Mouse (Mus musculus) MEL (cell line): ENCODE measurements around the gene Mgl2. TPM values are rescaled to one million over a fixed set of nuclear protein-coding genes. Genes with fewer than 3 reads are reported as not detected.
A peak's percentile ranks its signal among the peaks of the same experiment; 100 is the strongest.

Source experiments
- DNase-seq: peaks from one replicate; pipeline ENCODE4 v3.0.0; 2011; ENCODE audit warnings: low read depth, low spot score
- H3K27ac ChIP-seq: 2 replicates; pipeline ENCODE4 v1.5.1; 2012; ENCODE audit warnings: low read depth, mild to moderate bottlenecking, control low read depth, low read length, moderate library complexity; ENCODE audit not compliant: control insufficient read depth
- H3K27me3 ChIP-seq, 2 experiments: fragments of 150-350 bp in 1 of 2; sonication (generic) in 1 of 2; 2 replicates each; pipeline ENCODE4 v1.6.1; 2012; ENCODE audit warnings: low read length in 2 of 2, mild to moderate bottlenecking in 2 of 2, improper control_type of control experiment in 1 of 2, moderate library complexity in 1 of 2; ENCODE audit not compliant: insufficient read depth in 2 of 2, control insufficient read depth in 1 of 2
- H3K36me3 ChIP-seq, 2 experiments: 2 replicates each; pipeline ENCODE4 v1.6.1; 2012 to 2014; ENCODE audit warnings: low read length in 2 of 2, improper control_type of control experiment in 1 of 2, inconsistent platforms in 1 of 2, mild to moderate bottlenecking in 1 of 2; ENCODE audit not compliant: insufficient read depth in 2 of 2, control insufficient read depth in 1 of 2
- H3K4me1 ChIP-seq, 2 experiments: fragments of 150-350 bp in 1 of 2; sonication (generic) in 1 of 2; 2 replicates each; pipeline ENCODE4 v1.6.1; 2012; ENCODE audit warnings: low read length in 2 of 2, improper control_type of control experiment in 1 of 2, mild to moderate bottlenecking in 1 of 2; ENCODE audit not compliant: insufficient read depth in 2 of 2, control insufficient read depth in 1 of 2
- H3K4me3 ChIP-seq, 2 experiments: fragments of 150-350 bp in 1 of 2; sonication (generic) in 1 of 2; 2 replicates each; pipeline ENCODE4 v1.5.1; 2012; ENCODE audit warnings: low read depth in 2 of 2, low read length in 2 of 2, mild to moderate bottlenecking in 2 of 2, moderate library complexity in 2 of 2, control low read depth in 1 of 2, improper control_type of control experiment in 1 of 2; ENCODE audit not compliant: control insufficient read depth in 1 of 2, insufficient read depth in 1 of 2
- H3K79me2 ChIP-seq: 2 replicates; pipeline ENCODE4 v1.6.1; 2012; ENCODE audit warnings: mild to moderate bottlenecking, low read length, moderate library complexity; ENCODE audit not compliant: control insufficient read depth, poor library complexity, insufficient read depth
- H3K9ac ChIP-seq: 2 replicates; pipeline ENCODE4 v1.6.1; 2012; ENCODE audit warnings: low read depth, mild to moderate bottlenecking, control low read depth, low read length, moderate library complexity; ENCODE audit not compliant: control insufficient read depth, poor library complexity, severe bottlenecking
- H3K9me3 ChIP-seq: fragments of 150-350 bp; sonication (generic); replicated peaks from 2 replicates; pipeline ENCODE4 v1.6.1; 2012; ENCODE audit warnings: mild to moderate bottlenecking, low read length, improper control_type of control experiment, moderate library complexity; ENCODE audit not compliant: insufficient read depth
- BHLHE40 ChIP-seq: IDR thresholded peaks from 2 replicates; pipeline ENCODE4 v1.6.1; 2012; ENCODE audit warnings: low read depth, mild to moderate bottlenecking, inconsistent platforms, low read length, improper control_type of control experiment, borderline replicate concordance
- CHD2 ChIP-seq: IDR thresholded peaks from 2 replicates; pipeline ENCODE4 v1.6.1; 2011; ENCODE audit warnings: low read length, improper control_type of control experiment
- CTCF ChIP-seq, 3 experiments: IDR thresholded peaks in 2 of 3; conservative IDR thresholded peaks in 1 of 3; 2 replicates each; pipeline ENCODE4 v1.5.1; 2011 to 2012; ENCODE audit warnings: low read length in 3 of 3, low read depth in 2 of 3, mild to moderate bottlenecking in 2 of 3, improper control_type of control experiment in 1 of 3, inconsistent platforms in 1 of 3, mixed read lengths in 1 of 3, moderate library complexity in 1 of 3; ENCODE audit not compliant: control insufficient read depth in 1 of 3, insufficient read depth in 1 of 3, poor library complexity in 1 of 3, severe bottlenecking in 1 of 3
- ELF1 ChIP-seq: IDR thresholded peaks from 2 replicates; pipeline ENCODE4 v1.6.1; 2014; ENCODE audit warnings: low read depth, mild to moderate bottlenecking, inconsistent platforms, low read length, improper control_type of control experiment, moderate library complexity
- EP300 ChIP-seq, 2 experiments: IDR thresholded peaks; 2 replicates each; pipeline ENCODE4 v1.6.1; 2011; ENCODE audit warnings: improper control_type of control experiment in 2 of 2, low read length in 2 of 2, low read depth in 1 of 2, mild to moderate bottlenecking in 1 of 2
- GABPA ChIP-seq: IDR thresholded peaks from 2 replicates; pipeline ENCODE4 v1.6.1; 2012; ENCODE audit warnings: low read depth, mild to moderate bottlenecking, inconsistent platforms, low read length, improper control_type of control experiment, moderate library complexity
- JUND ChIP-seq: IDR thresholded peaks from 2 replicates; pipeline ENCODE4 v1.6.1; 2011; ENCODE audit warnings: low read depth, mild to moderate bottlenecking, improper control_type of control experiment, low read length
- KAT2A ChIP-seq: conservative IDR thresholded peaks from 2 replicates; pipeline ENCODE4 v1.6.1; 2012; ENCODE audit warnings: low read depth, low read length, improper control_type of control experiment, inconsistent platforms
- MAZ ChIP-seq: IDR thresholded peaks from 2 replicates; pipeline ENCODE4 v1.6.1; 2012; ENCODE audit warnings: low read depth, mild to moderate bottlenecking, inconsistent platforms, low read length, improper control_type of control experiment
- MXI1 ChIP-seq: IDR thresholded peaks from 2 replicates; pipeline ENCODE4 v1.6.1; 2011; ENCODE audit warnings: mild to moderate bottlenecking, low read depth, low read length, improper control_type of control experiment
- NRF1 ChIP-seq: IDR thresholded peaks from 2 replicates; pipeline ENCODE4 v1.6.1; 2014; ENCODE audit warnings: low read depth, mild to moderate bottlenecking, inconsistent platforms, low read length, improper control_type of control experiment, moderate library complexity; ENCODE audit not compliant: poor library complexity, insufficient read depth, severe bottlenecking
- POLR2AphosphoS2 ChIP-seq: IDR thresholded peaks from 2 replicates; pipeline ENCODE4 v1.6.1; 2011; ENCODE audit warnings: low read length, improper control_type of control experiment
- POLR2AphosphoS5 ChIP-seq: IDR thresholded peaks from 2 replicates; pipeline ENCODE4 v1.6.1; 2012; ENCODE audit warnings: low read depth, borderline replicate concordance, mild to moderate bottlenecking, inconsistent platforms, low read length, moderate library complexity, mixed read lengths
- RAD21 ChIP-seq: IDR thresholded peaks from 2 replicates; pipeline ENCODE4 v1.6.1; 2011; ENCODE audit warnings: mild to moderate bottlenecking, low read depth, low read length, improper control_type of control experiment
- RCOR1 ChIP-seq: IDR thresholded peaks from 2 replicates; pipeline ENCODE4 v1.6.1; 2012; ENCODE audit warnings: low read depth, mild to moderate bottlenecking, inconsistent platforms, low read length, improper control_type of control experiment
- SIN3A ChIP-seq: IDR thresholded peaks from 2 replicates; pipeline ENCODE4 v1.6.1; 2012; ENCODE audit warnings: low read length, improper control_type of control experiment, inconsistent platforms
- SMC3 ChIP-seq: IDR thresholded peaks from 2 replicates; pipeline ENCODE4 v1.6.1; 2011; ENCODE audit warnings: low read depth, low read length, improper control_type of control experiment
- TAL1 ChIP-seq: IDR thresholded peaks from 2 replicates; pipeline ENCODE4 v1.6.1; 2012; ENCODE audit warnings: mild to moderate bottlenecking, inconsistent platforms, low read length, moderate library complexity, mixed read lengths
- TCF12 ChIP-seq: IDR thresholded peaks from 2 replicates; pipeline ENCODE4 v1.6.1; 2014; ENCODE audit warnings: low read depth, mild to moderate bottlenecking, inconsistent platforms, low read length, improper control_type of control experiment, moderate library complexity
- USF2 ChIP-seq, 2 experiments: IDR thresholded peaks; 2 replicates each; pipeline ENCODE4 v1.6.1; 2011 to 2012; ENCODE audit warnings: improper control_type of control experiment in 2 of 2, low read length in 2 of 2, borderline replicate concordance in 1 of 2, inconsistent platforms in 1 of 2, low read depth in 1 of 2, mild to moderate bottlenecking in 1 of 2; ENCODE audit not compliant: insufficient read depth in 1 of 2
- ZKSCAN1 ChIP-seq: IDR thresholded peaks from 2 replicates; pipeline ENCODE4 v1.6.1; 2012; ENCODE audit warnings: low read depth, mild to moderate bottlenecking, inconsistent platforms, low read length, improper control_type of control experiment, moderate library complexity
- ZMIZ1 ChIP-seq: IDR thresholded peaks from 2 replicates; pipeline ENCODE4 v1.6.1; 2012; ENCODE audit warnings: low read depth, mild to moderate bottlenecking, inconsistent platforms, low read length, improper control_type of control experiment, moderate library complexity
- polyA plus RNA-seq, 2 experiments: library from polyadenylated mRNA; stranded (reverse) in 1 of 2; unstranded in 1 of 2; fragments of >175 nt in 1 of 2; fragments of >200 nt in 1 of 2; gene quantifications; 2 replicates each; pipeline versions ENCODE4 v1.2.1 to v1.2.4; 2012; ENCODE audit warnings: low replicate concordance in 2 of 2, low read depth in 1 of 2; ENCODE audit not compliant: insufficient read length in 2 of 2, insufficient read depth in 1 of 2, missing spikeins in 1 of 2
- total RNA-seq: library from RNA; depleted of rRNA; stranded (reverse); fragments of 300-350 nt; gene quantifications from 2 replicates; pipeline ENCODE4 v1.2.3, GENCODE M21; 2012

The Mgl2 gene
- total and polyA plus RNA-seq, 3 experiments = 0.06 to 0.12 TPM; not detected in 1

DNA sequence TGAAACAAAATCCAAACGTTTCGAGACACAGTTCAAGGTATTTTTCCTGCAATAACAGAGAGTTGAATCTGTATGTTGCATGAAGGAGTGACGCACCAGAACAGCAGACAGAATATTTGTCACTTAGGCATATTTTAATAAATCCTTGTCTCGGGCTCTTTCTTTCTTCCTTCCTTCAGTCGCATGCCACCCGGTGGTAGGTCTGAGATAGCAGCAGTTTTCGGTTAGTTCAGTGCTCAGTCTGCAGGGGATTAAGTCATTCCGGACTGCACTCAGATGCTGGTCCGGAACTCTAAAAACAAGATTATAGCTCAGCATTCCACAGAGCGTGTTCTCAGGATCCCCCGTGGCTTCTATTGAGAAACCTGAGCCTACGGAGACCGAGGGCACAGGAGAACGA, 49.3 kb downstream of the Mgl2 start:
- TF ChIP-seq POLR2AphosphoS5 (no peak), RAD21 (peak; percentile 43), SMC3 (peak; percentile 74), MXI1 (no peak), CTCF (IDR thresholded peaks at IDR 0.05 in 2 of 3, conservative IDR thresholded peaks at IDR 0.05 in 1 of 3; ENCODE audit: control insufficient read depth in 1 of 3, insufficient read depth in 1 of 3, low read depth in 2 of 3, low read length in 3 of 3, poor library complexity in 1 of 3, severe bottlenecking in 1 of 3) (peak; percentile 24 to 68 (median 55); a peak in 5 of 6 replicates)
- Histone ChIP-seq H3K36me3 (no peaks in the 10 kb centered on the region), H3K79me2 (no peaks in the 10 kb centered on the region), H3K4me3 (no peak overlapping the region), H3K4me1 (no peaks in the 10 kb centered on the region), H3K9ac (no peak overlapping the region), H3K27me3 (no peaks in the 10 kb centered on the region), H3K9me3 (no peaks in the 10 kb centered on the region), H3K27ac (no peak overlapping the region)
- peak; percentile 65 for DNase-seq

DNA sequence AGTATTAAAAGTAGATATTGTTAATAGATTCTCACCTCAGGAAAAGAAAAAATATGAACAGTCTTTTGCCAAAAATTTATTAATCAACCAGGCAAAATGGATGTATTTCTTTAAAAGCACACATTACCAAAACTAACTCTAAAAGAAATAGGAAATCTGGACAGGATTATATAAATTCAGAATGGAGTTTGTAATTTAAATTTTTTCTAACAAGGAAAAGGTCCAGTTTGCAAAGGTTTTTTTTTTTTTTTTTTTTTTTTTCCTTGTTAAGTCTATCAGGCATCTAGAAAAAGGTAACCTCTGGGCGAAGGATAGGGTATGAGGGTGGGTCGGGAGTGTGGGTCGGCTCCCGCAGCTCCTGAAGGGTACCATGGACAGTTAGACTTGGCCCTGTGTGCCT, 50.4 kb downstream of the Mgl2 start:
- H3K27ac ChIP-seq = no peak overlapping the region
- no peak for TF ChIP-seq NRF1
- TF ChIP-seq, all 39 proteins: peak for 0

DNA sequence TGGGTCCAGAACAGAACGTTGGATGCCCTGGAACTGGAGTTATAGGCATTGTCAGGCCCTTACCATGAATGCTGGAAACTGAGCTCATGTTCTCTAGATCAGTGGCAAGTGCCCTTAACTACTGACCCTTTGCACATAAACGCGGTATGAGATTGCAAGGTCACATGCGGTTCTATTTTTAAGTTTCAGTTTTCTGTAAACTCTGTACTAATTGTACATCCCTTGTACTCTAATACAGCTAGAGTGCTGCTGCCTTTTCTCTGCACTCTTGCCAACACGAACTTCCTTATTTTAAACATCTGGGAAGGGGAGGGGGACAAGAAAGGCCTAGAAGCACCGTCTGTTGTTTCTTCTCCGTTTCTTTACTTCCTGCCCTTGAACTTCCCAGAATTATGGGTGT, 55.0 kb downstream of the Mgl2 start:
- Histone ChIP-seq H3K9ac (no peak overlapping the region), H3K27ac (no peak overlapping the region), H3K9me3 (no peaks in the 10 kb centered on the region), H3K4me1 (no peaks in the 10 kb centered on the region), H3K27me3 (no peaks in the 10 kb centered on the region), H3K79me2 (no peaks in the 10 kb centered on the region), H3K4me3 (no peak overlapping the region), H3K36me3 (0 out of 4 replicates have a peak, but pooled peaks cover 0 to 2% of the 10 kb centered on the region in 2 experiments)
- TF ChIP-seq KAT2A (no peak), SIN3A (no peak), RAD21 (no peak), ELF1 (no peak), NRF1 (no peak), TAL1 (no peak), POLR2AphosphoS2 (no peak), GABPA (no peak), TCF12 (no peak), MAZ (no peak), RCOR1 (no peak), USF2 (IDR thresholded peaks at IDR 0.05; ENCODE audit: borderline replicate concordance in 1 of 2, insufficient read depth in 1 of 2, low read depth in 1 of 2, low read length in 2 of 2) (no peak), ZKSCAN1 (no peak), MXI1 (no peak), EP300 (IDR thresholded peaks at IDR 0.05; ENCODE audit: low read depth in 1 of 2, low read length in 2 of 2) (no peak), CHD2 (no peak), JUND (no peak), ZMIZ1 (no peak), SMC3 (no peak), BHLHE40 (no peak)
- DNase-seq = peak; percentile 55

More for the DNA sequence above, 50.4 kb downstream of the Mgl2 start:
- H3K79me2 ChIP-seq = no peaks in the 10 kb centered on the region
- no peak for DNase-seq
- no peaks in the 10 kb centered on the region for H3K4me1 ChIP-seq
- no peaks in the 10 kb centered on the region for H3K9me3 ChIP-seq
- no peak overlapping the region for H3K9ac ChIP-seq
- H3K36me3 ChIP-seq = 0 out of 4 replicates have a peak, but pooled peaks cover 0 to 2% of the 10 kb centered on the region in 2 experiments
- H3K4me3 ChIP-seq = no peak overlapping the region
- H3K27me3 ChIP-seq = no peaks in the 10 kb centered on the region
